Mouse (Mus musculus) forebrain, embryonic 10.5 days (tissue): ENCODE results near the gene Tmem207. TPM values are rescaled to one million over a fixed set of nuclear protein-coding genes. Genes with fewer than 3 reads are reported as not detected.

Source experiments
- DNase-seq: peaks from one replicate; pipeline ENCODE4 v3.0.0-alpha.2; 2017; ENCODE audit warnings: low spot score; ENCODE audit errors: extremely low spot score
- H3K27ac ChIP-seq: fragments of 300-500 bp; sonication (generic); 2 replicates; pipeline ENCODE4 v1.5.1; 2016; ENCODE audit warnings: mild to moderate bottlenecking
- H3K27me3 ChIP-seq: fragments of 300-500 bp; sonication (generic); 2 replicates; pipeline ENCODE4 v1.6.1; 2016; ENCODE audit warnings: mild to moderate bottlenecking; ENCODE audit not compliant: poor library complexity, severe bottlenecking
- H3K36me3 ChIP-seq: fragments of 300-500 bp; sonication (generic); replicated peaks from 2 replicates; pipeline ENCODE4 v1.6.1; 2016; ENCODE audit warnings: mild to moderate bottlenecking, moderate library complexity
- H3K4me1 ChIP-seq: fragments of 300-500 bp; sonication (generic); 2 replicates; pipeline ENCODE4 v1.6.1; 2016
- H3K4me3 ChIP-seq: fragments of 300-500 bp; sonication (generic); 2 replicates; pipeline ENCODE4 v1.5.1; 2016; ENCODE audit warnings: mild to moderate bottlenecking, moderate library complexity
- H3K9me3 ChIP-seq: fragments of 300-500 bp; sonication (generic); 2 replicates; pipeline ENCODE4 v1.6.1; 2016; ENCODE audit warnings: mild to moderate bottlenecking, moderate library complexity
- WGBS: fragments of 180-500 bp; shearing (Covaris S2); methylation state at CpG from one replicate; pipeline ENCODE4 v1.1.7; 2016; 5-methylcytosine and 5-hydroxymethylcytosine counted together
- polyA plus RNA-seq: library from polyadenylated mRNA; unstranded; fragments of >200 nt; fragmentation: Nextera tagmentation; extraction: Ambion mirVana; gene quantifications from 2 replicates; pipeline ENCODE4 v1.2.1, GENCODE M21; 2016

Tmem207 gene
- polyA plus RNA-seq, result not detected in 2 replicates

- Histone ChIP-seq H3K27ac (no peak within 1 kb of the TSS), H3K9me3 (no peaks in the 10 kb centered on the region), H3K27me3 (no peaks in the 10 kb centered on the region), H3K4me1 (no peaks in the 10 kb centered on the region), H3K36me3 (no peaks in the 10 kb centered on the region), H3K4me3 (no peak within 1 kb of the TSS)
- 95% methylated on average over 4 of the region's 4 CpGs for WGBS
- no peak for DNase-seq
Measured at GRCm38 (mm10) chr16:26526669-26527068, at the start of gene Tmem207. Tmem207 (minus strand) TSS chr16:26526769.

GRCm38 (mm10) chr16:26574173-26574572, 47.6 kb upstream of the Tmem207 start:
- H3K27me3 ChIP-seq, result no peaks in the 10 kb centered on the region
- DNase-seq, result no peak
- H3K9me3 ChIP-seq, result no peaks in the 10 kb centered on the region
- H3K27ac ChIP-seq, result no peak overlapping the region
- WGBS, result 94% methylated on average over 5 of the region's 5 CpGs
- no peak overlapping the region for H3K4me3 ChIP-seq
- no peaks in the 10 kb centered on the region for H3K4me1 ChIP-seq
- H3K36me3 ChIP-seq, result no peaks in the 10 kb centered on the region

- Histone ChIP-seq H3K27me3 (no peaks in the 10 kb centered on the region), H3K4me1 (no peaks in the 10 kb centered on the region), H3K4me3 (no peak overlapping the region), H3K9me3 (no peaks in the 10 kb centered on the region), H3K36me3 (no peaks in the 10 kb centered on the region), H3K27ac (no peak overlapping the region)
- no peak for DNase-seq
- WGBS, result 83% methylated on average over 2 of the region's 2 CpGs
Measured at GRCm38 (mm10) chr16:26571836-26572235, 45.3 kb upstream of the Tmem207 start.

GRCm38 (mm10) chr16:26569387-26569978, 42.9 kb upstream of the Tmem207 start:
- Histone ChIP-seq H3K36me3 (no peaks in the 10 kb centered on the region), H3K4me3 (no peak overlapping the region), H3K27ac (no peak overlapping the region), H3K4me1 (no peaks in the 10 kb centered on the region), H3K27me3 (no peaks in the 10 kb centered on the region), H3K9me3 (no peaks in the 10 kb centered on the region)
- no peak for DNase-seq

- Histone ChIP-seq H3K27ac (no peak overlapping the region), H3K4me3 (no peak overlapping the region), H3K4me1 (no peaks in the 10 kb centered on the region), H3K36me3 (no peaks in the 10 kb centered on the region), H3K27me3 (no peaks in the 10 kb centered on the region), H3K9me3 (no peaks in the 10 kb centered on the region)
- DNase-seq, result no peak
- WGBS, result 89% methylated on average over 2 of the region's 2 CpGs
Measured at GRCm38 (mm10) chr16:26562771-26563170, 36.2 kb upstream of the Tmem207 start.

- Histone ChIP-seq H3K27me3 (no peaks in the 10 kb centered on the region), H3K36me3 (no peaks in the 10 kb centered on the region), H3K4me3 (no peak overlapping the region), H3K4me1 (no peaks in the 10 kb centered on the region), H3K9me3 (no peaks in the 10 kb centered on the region), H3K27ac (no peak overlapping the region)
- no peak for DNase-seq
- WGBS, result 46% methylated on average over 2 of the region's 2 CpGs
Measured at GRCm38 (mm10) chr16:26561743-26562142, 35.2 kb upstream of the Tmem207 start.

- 73% methylated on average over 1 of the region's 1 CpGs for WGBS
- no peak for DNase-seq
- Histone ChIP-seq H3K9me3 (no peaks in the 10 kb centered on the region), H3K27ac (no peak overlapping the region), H3K4me1 (no peaks in the 10 kb centered on the region), H3K27me3 (no peaks in the 10 kb centered on the region), H3K4me3 (no peak overlapping the region), H3K36me3 (no peaks in the 10 kb centered on the region)
Measured at GRCm38 (mm10) chr16:26558797-26559196, 32.2 kb upstream of the Tmem207 start.

- Histone ChIP-seq H3K27me3 (no peaks in the 10 kb centered on the region), H3K4me1 (no peaks in the 10 kb centered on the region), H3K9me3 (no peaks in the 10 kb centered on the region), H3K36me3 (no peaks in the 10 kb centered on the region), H3K27ac (no peak overlapping the region), H3K4me3 (no peak overlapping the region)
- WGBS, result 91% methylated on average over 3 of the region's 3 CpGs
- no peak for DNase-seq
Measured at GRCm38 (mm10) chr16:26552234-26552633, 25.7 kb upstream of the Tmem207 start.

GRCm38 (mm10) chr16:26549221-26549620, 22.7 kb upstream of the Tmem207 start:
- Histone ChIP-seq H3K9me3 (no peaks in the 10 kb centered on the region), H3K27ac (no peak overlapping the region), H3K36me3 (no peaks in the 10 kb centered on the region), H3K27me3 (no peaks in the 10 kb centered on the region), H3K4me1 (peaks cover 12% of the 10 kb centered on the region; the same call in 1 of the 2 replicates), H3K4me3 (no peak overlapping the region)
- no peak for DNase-seq
- 94% methylated on average over 2 of the region's 2 CpGs for WGBS

- WGBS, result 77% methylated on average over 1 of the region's 1 CpGs
- H3K9me3 ChIP-seq, result no peaks in the 10 kb centered on the region
Measured at GRCm38 (mm10) chr16:26546879-26547206, 20.3 kb upstream of the Tmem207 start.

GRCm38 (mm10) chr16:26546170-26546878, 19.8 kb upstream of the Tmem207 start:
- Histone ChIP-seq H3K4me1 (peaks cover 12% of the 10 kb centered on the region; the same call in 1 of the 2 replicates), H3K27ac (no peak overlapping the region), H3K4me3 (no peak overlapping the region), H3K36me3 (no peaks in the 10 kb centered on the region), H3K27me3 (no peaks in the 10 kb centered on the region), H3K9me3 (no peaks in the 10 kb centered on the region)
- 35% methylated on average over 7 of the region's 7 CpGs for WGBS
- DNase-seq, result no peak

More at GRCm38 (mm10) chr16:26546879-26547206, 20.3 kb upstream of the Tmem207 start:
- H3K36me3 ChIP-seq, result no peaks in the 10 kb centered on the region
- H3K4me1 ChIP-seq, result peaks cover 12% of the 10 kb centered on the region; the same call in 1 of the 2 replicates
- H3K27me3 ChIP-seq, result no peaks in the 10 kb centered on the region
- no peak overlapping the region for H3K4me3 ChIP-seq
- H3K27ac ChIP-seq, result no peak overlapping the region
- no peak for DNase-seq

GRCm38 (mm10) chr16:26532287-26532686, 5.7 kb upstream of the Tmem207 start:
- Histone ChIP-seq H3K9me3 (no peaks in the 10 kb centered on the region), H3K36me3 (no peaks in the 10 kb centered on the region), H3K4me3 (no peak overlapping the region), H3K4me1 (no peaks in the 10 kb centered on the region), H3K27ac (no peak overlapping the region), H3K27me3 (no peaks in the 10 kb centered on the region)
- WGBS, result 88% methylated on average over 1 of the region's 1 CpGs
- DNase-seq, result no peak

GRCm38 (mm10) chr16:26530451-26530850, 3.9 kb upstream of the Tmem207 start:
- Histone ChIP-seq H3K36me3 (no peaks in the 10 kb centered on the region), H3K9me3 (no peaks in the 10 kb centered on the region), H3K27me3 (no peaks in the 10 kb centered on the region), H3K4me3 (no peak overlapping the region), H3K4me1 (no peaks in the 10 kb centered on the region), H3K27ac (no peak overlapping the region)
- WGBS, result 93% methylated on average over 1 of the region's 1 CpGs
- no peak for DNase-seq
